Mouse (Mus musculus): Measurements from ENCODE around the gene Phf5a. TPM values are rescaled to one million over a fixed set of nuclear protein-coding genes. Genes with fewer than 3 reads are reported as not detected.

Phf5a gene
- polyA plus RNA-seq, 1 experiment from 2014 or later: 237 TPM

DNA sequence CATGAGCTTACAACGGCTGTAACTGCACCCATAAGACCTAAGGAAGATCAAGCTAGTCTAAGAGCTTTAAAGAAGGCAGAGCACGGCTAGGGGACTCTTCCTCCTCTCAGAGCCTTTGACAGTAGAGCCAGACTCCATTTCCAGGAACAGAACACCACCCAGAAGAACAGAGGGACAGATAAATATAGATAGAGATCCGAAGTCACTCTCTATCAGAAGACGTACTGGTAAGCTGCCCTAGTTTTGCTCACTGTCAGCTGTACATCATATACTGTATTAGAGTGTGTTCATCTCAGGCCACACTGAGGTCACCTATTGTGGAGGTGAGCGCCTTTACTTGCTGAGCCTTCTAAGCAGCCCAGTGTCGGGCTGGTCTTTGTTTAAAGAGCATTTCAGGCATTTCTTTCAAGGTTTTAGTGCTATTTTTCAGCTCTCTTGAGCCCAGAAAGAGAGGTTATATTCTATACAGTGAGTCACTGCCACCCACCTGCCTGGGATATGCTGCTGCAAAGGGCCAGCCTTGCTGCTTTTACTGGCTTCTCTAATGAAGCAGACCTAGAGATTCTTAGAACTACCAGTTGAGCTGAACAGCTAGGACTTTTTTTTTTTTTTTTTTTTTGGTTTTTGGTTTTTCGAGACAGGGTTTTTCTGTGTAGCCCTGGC, 19.6 kb upstream of the Phf5a start:
- H3K9me3 ChIP-seq (ENCODE audit: control insufficient read depth, low read length): no peaks in the 10 kb centered on the region
- H3K4me1 ChIP-seq (replicated peaks; ENCODE audit: control insufficient read depth, insufficient read depth, low read length): peaks cover 15% of the 10 kb centered on the region
- H3K27ac ChIP-seq (ENCODE audit: low read depth, low read length): peak overlapping the region; percentile 75
- H3K4me3 ChIP-seq (ENCODE audit: low read depth, low read length): no peak overlapping the region
- no peak overlapping the region for H3K4me2 ChIP-seq
- DNase-seq (ENCODE audit: low spot score) (no peak), ATAC-seq (replicated peaks; ENCODE audit: low FRiP score) (peak; percentile 44; the same call in 1 of the 2 replicates)
- H3K9ac ChIP-seq (ENCODE audit: low read depth, low read length): peak overlapping the region; percentile 31; the same call in 1 of the 2 replicates
- H3K36me3 ChIP-seq (ENCODE audit: control insufficient read depth, insufficient read depth, low read length): peaks cover 43% of the 10 kb centered on the region
- 82% methylated on average over 7 of the region's 7 CpGs for WGBS
- H3K27me3 ChIP-seq (replicated peaks; ENCODE audit: control insufficient read depth, insufficient read depth, low read length): no peaks in the 10 kb centered on the region

GRCm38 (mm10) chr15:81889175-81889574, 17.5 kb upstream of the Phf5a start:
- Histone ChIP-seq H3K36me3 (ENCODE audit: control insufficient read depth, insufficient read depth, low read length) (peaks cover 30% of the 10 kb centered on the region), H3K4me1 (replicated peaks; ENCODE audit: control insufficient read depth, insufficient read depth, low read length) (peaks cover 15% of the 10 kb centered on the region), H3K4me2 (no peak overlapping the region), H3K9ac (ENCODE audit: low read depth, low read length) (no peak overlapping the region), H3K4me3 (ENCODE audit: low read depth, low read length) (no peak overlapping the region), H3K27ac (ENCODE audit: low read depth, low read length) (peak overlapping the region; percentile 5; the same call in 1 of the 2 replicates), H3K27me3 (replicated peaks; ENCODE audit: control insufficient read depth, insufficient read depth, low read length) (no peaks in the 10 kb centered on the region), H3K9me3 (ENCODE audit: control insufficient read depth, low read length) (no peaks in the 10 kb centered on the region)
- DNase-seq (ENCODE audit: low spot score) (no peak), ATAC-seq (replicated peaks; ENCODE audit: low FRiP score) (no peak)
- 90% methylated on average over 7 of the region's 7 CpGs for WGBS

GRCm38 (mm10) chr15:81886795-81887550, 15.3 kb upstream of the Phf5a start:
- Histone ChIP-seq H3K36me3 (ENCODE audit: control insufficient read depth, insufficient read depth, low read length) (peaks cover 22% of the 10 kb centered on the region), H3K9me3 (ENCODE audit: control insufficient read depth, low read length) (no peaks in the 10 kb centered on the region), H3K27me3 (replicated peaks; ENCODE audit: control insufficient read depth, insufficient read depth, low read length) (no peaks in the 10 kb centered on the region), H3K9ac (ENCODE audit: low read depth, low read length) (no peak overlapping the region), H3K27ac (ENCODE audit: low read depth, low read length) (no peak overlapping the region), H3K4me1 (replicated peaks; ENCODE audit: control insufficient read depth, insufficient read depth, low read length) (peaks cover 15% of the 10 kb centered on the region), H3K4me3 (ENCODE audit: low read depth, low read length) (no peak overlapping the region), H3K4me2 (no peak overlapping the region)
- DNase-seq (ENCODE audit: low spot score) (no peak), ATAC-seq (replicated peaks; ENCODE audit: low FRiP score) (no peak)
- 89% methylated on average over 6 of the region's 6 CpGs for WGBS

DNA sequence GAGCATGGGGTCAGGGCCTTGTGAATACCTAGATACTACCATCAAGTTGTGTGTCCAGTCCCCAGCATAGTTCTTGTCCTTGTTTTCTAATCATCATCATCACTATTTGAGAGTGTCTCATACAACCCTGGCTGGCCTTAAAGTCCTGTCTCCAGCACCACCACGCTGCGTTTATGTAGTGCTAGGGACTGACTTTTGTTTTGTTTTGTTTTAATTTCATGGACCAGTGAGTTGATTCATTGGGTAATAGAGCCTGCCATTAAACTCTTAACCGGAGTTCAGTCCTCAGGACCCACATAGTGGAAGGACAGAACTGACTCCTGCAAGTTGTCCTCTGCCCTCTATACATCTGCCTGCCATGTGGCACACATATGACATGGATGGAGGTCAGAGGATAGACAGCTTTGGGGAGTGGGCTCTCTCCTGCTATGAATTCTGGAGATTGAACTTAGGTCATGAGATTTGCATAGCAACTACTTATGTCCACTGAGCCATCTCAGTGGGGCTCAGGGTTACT, 13.8 kb upstream of the Phf5a start:
- peaks cover 16% of the 10 kb centered on the region for H3K36me3 ChIP-seq (ENCODE audit: control insufficient read depth, insufficient read depth, low read length)
- no peak overlapping the region for H3K9ac ChIP-seq (ENCODE audit: low read depth, low read length)
- ATAC-seq (replicated peaks; ENCODE audit: low FRiP score): no peak
- no peaks in the 10 kb centered on the region for H3K9me3 ChIP-seq (ENCODE audit: control insufficient read depth, low read length)
- H3K27me3 ChIP-seq (replicated peaks; ENCODE audit: control insufficient read depth, insufficient read depth, low read length): no peaks in the 10 kb centered on the region
- H3K4me3 ChIP-seq (ENCODE audit: low read depth, low read length): no peak overlapping the region
- H3K4me1 ChIP-seq (replicated peaks; ENCODE audit: control insufficient read depth, insufficient read depth, low read length): peaks cover 6% of the 10 kb centered on the region
- H3K4me2 ChIP-seq: no peak overlapping the region
- no peak overlapping the region for H3K27ac ChIP-seq (ENCODE audit: low read depth, low read length)
- 96% methylated on average over 3 of the region's 3 CpGs for WGBS
- no peak for DNase-seq (ENCODE audit: low spot score)

GRCm38 (mm10) chr15:81882348-81882747, 10.6 kb upstream of the Phf5a start:
- H3K4me3 ChIP-seq (ENCODE audit: low read depth, low read length): no peak overlapping the region
- no peaks in the 10 kb centered on the region for H3K27me3 ChIP-seq (replicated peaks; ENCODE audit: control insufficient read depth, insufficient read depth, low read length)
- peak overlapping the region; percentile 5; the same call in 1 of the 2 replicates for H3K4me2 ChIP-seq
- H3K9me3 ChIP-seq (ENCODE audit: control insufficient read depth, low read length): no peaks in the 10 kb centered on the region
- WGBS: 84% methylated on average over 3 of the region's 3 CpGs
- no peak overlapping the region for H3K27ac ChIP-seq (ENCODE audit: low read depth, low read length)
- H3K4me1 ChIP-seq (replicated peaks; ENCODE audit: control insufficient read depth, insufficient read depth, low read length): peaks cover 6% of the 10 kb centered on the region
- no peak for DNase-seq (ENCODE audit: low spot score)
- H3K36me3 ChIP-seq (ENCODE audit: control insufficient read depth, insufficient read depth, low read length): 0 out of 2 replicates have a peak, but pooled peaks cover 3% of the 10 kb centered on the region
- ATAC-seq (replicated peaks; ENCODE audit: low FRiP score): no peak
- no peak overlapping the region for H3K9ac ChIP-seq (ENCODE audit: low read depth, low read length)

GRCm38 (mm10) chr15:81879531-81880401, 8.1 kb upstream of the Phf5a start:
- Histone ChIP-seq H3K27me3 (replicated peaks; ENCODE audit: control insufficient read depth, insufficient read depth, low read length) (no peaks in the 10 kb centered on the region), H3K36me3 (ENCODE audit: control insufficient read depth, insufficient read depth, low read length) (no peaks in the 10 kb centered on the region; the same call in 1 of the 2 replicates), H3K4me2 (no peak overlapping the region), H3K4me1 (replicated peaks; ENCODE audit: control insufficient read depth, insufficient read depth, low read length) (peaks cover 6% of the 10 kb centered on the region), H3K9me3 (ENCODE audit: control insufficient read depth, low read length) (no peaks in the 10 kb centered on the region), H3K9ac (ENCODE audit: low read depth, low read length) (no peak overlapping the region), H3K4me3 (ENCODE audit: low read depth, low read length) (no peak overlapping the region), H3K27ac (ENCODE audit: low read depth, low read length) (no peak overlapping the region)
- DNase-seq (ENCODE audit: low spot score) (no peak), ATAC-seq (replicated peaks; ENCODE audit: low FRiP score) (no peak)
- 82% methylated on average over 5 of the region's 5 CpGs for WGBS

DNA sequence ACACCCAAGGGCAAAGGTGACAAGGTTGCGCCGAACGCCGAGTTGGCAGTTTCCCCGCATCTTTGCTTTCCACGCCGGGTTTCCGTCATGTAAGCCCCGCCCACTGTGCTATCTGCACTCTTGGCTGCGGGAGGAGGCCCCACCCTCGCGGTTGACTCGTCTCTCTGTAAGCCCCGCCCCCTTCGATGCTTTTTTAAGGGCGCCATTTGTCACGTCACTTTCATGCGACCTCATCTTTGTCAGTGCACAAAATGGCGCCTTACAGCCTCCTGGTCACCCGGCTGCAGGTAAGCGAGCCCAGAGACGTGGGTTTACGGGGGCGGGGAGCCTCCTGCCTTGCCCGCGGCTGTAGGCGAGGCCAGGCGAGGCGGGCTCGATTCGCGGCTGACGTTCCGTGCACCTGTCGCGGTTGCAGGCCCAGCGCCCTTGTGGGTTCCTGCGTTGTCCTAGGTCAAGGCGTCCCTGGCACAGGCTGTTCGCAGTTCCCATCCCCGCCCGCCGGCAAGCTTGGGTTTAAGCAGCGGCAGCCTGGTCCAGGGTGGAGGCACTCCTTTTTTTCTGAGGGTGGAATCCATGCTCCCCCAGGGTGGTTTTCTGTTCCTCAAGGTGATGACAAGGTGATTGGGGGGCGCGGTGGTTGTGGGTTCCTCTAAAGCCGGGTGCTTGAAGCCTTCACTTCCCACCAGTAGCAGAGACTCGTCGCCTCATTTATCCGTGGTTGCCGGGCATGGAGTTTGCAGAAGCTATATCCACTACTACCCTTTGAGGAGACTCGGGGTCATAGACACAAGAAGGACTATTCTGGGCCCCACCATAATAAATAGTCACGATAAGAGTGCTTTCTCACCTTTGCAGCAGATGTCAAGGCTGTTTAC, 788 bp upstream of the Phf5a start, which contains the start of gene Aco2:
Gene Aco2, plus strand, starts transcription at position 48 of the 875 bp plus-strand sequence.
- Histone ChIP-seq H3K4me1 (replicated peaks; ENCODE audit: control insufficient read depth, insufficient read depth, low read length) (peaks cover 13% of the 10 kb centered on the region), H3K4me3 (ENCODE audit: low read depth, low read length) (peak within 1 kb of the TSS; percentile 94), H3K36me3 (ENCODE audit: control insufficient read depth, insufficient read depth, low read length) (peaks cover 28% of the 10 kb centered on the region), H3K9me3 (ENCODE audit: control insufficient read depth, low read length) (no peaks in the 10 kb centered on the region), H3K9ac (ENCODE audit: low read depth, low read length) (peak within 1 kb of the TSS; percentile 89), H3K27ac (ENCODE audit: low read depth, low read length) (peak within 1 kb of the TSS; percentile 97), H3K27me3 (replicated peaks; ENCODE audit: control insufficient read depth, insufficient read depth, low read length) (no peaks in the 10 kb centered on the region), H3K4me2 (peak within 1 kb of the TSS; percentile 85)
- 1% methylated on average over 53 of the region's 53 CpGs for WGBS
- DNase-seq (ENCODE audit: low spot score) (peak; percentile 98), ATAC-seq (replicated peaks; ENCODE audit: low FRiP score) (peak; percentile 85)
